In genomic region chr9:64802561-64802960, GRCm38 (mm10) we compare ENCODE assay signal across 27 mouse cellular contexts.
"Had no signal": no experiment of that assay in that cellular context is flagged by ENCODE, and none has a peak within 500 bp of the region (broad histone marks: within the 10 kb centered on the region; RNA-seq: fewer than 3 reads in every experiment).

No protein-coding gene starts in this region.

- H3K36me3 ChIP-seq: embryonic facial prominence, embryonic 10.5 days; embryonic facial prominence, embryonic 12.5 days; embryonic facial prominence, embryonic 13.5 days; embryonic facial prominence, embryonic 15.5 days; forebrain, embryonic 10.5 days; forebrain, embryonic 12.5 days; forebrain, embryonic 15.5 days had no signal

- H3K4me2 ChIP-seq: embryonic facial prominence, embryonic 12.5 days; embryonic facial prominence, embryonic 13.5 days; embryonic facial prominence, embryonic 15.5 days; forebrain, embryonic 12.5 days; forebrain, embryonic 13.5 days; forebrain, embryonic 15.5 days had no signal

- H3K27me3 ChIP-seq: embryonic facial prominence, embryonic 12.5 days; embryonic facial prominence, embryonic 13.5 days; embryonic facial prominence, embryonic 15.5 days; forebrain, embryonic 12.5 days; forebrain, embryonic 13.5 days; forebrain, embryonic 15.5 days had no signal

- H3K9ac ChIP-seq: embryonic facial prominence, embryonic 12.5 days; embryonic facial prominence, embryonic 13.5 days; embryonic facial prominence, embryonic 15.5 days; forebrain, embryonic 12.5 days; forebrain, embryonic 13.5 days; forebrain, embryonic 15.5 days; forebrain, postnatal 0 days had no signal

- ATAC-seq: forebrain, embryonic 13.5 days; forebrain, embryonic 14.5 days; forebrain, embryonic 15.5 days; forebrain, embryonic 16.5 days; forebrain, postnatal 0 days had no signal

- H3K4me1 ChIP-seq: embryonic facial prominence, embryonic 10.5 days; embryonic facial prominence, embryonic 12.5 days; embryonic facial prominence, embryonic 13.5 days; embryonic facial prominence, embryonic 15.5 days; forebrain, embryonic 10.5 days; forebrain, embryonic 12.5 days; forebrain, embryonic 13.5 days; forebrain, embryonic 15.5 days had no signal

- H3K9me3 ChIP-seq: embryonic facial prominence, embryonic 10.5 days; embryonic facial prominence, embryonic 15.5 days; forebrain, embryonic 12.5 days; forebrain, embryonic 15.5 days had no signal

- H3K27ac ChIP-seq: embryonic facial prominence, embryonic 10.5 days; embryonic facial prominence, embryonic 12.5 days; embryonic facial prominence, embryonic 13.5 days; embryonic facial prominence, embryonic 15.5 days; forebrain, embryonic 10.5 days; forebrain, embryonic 12.5 days; forebrain, embryonic 13.5 days; forebrain, embryonic 15.5 days; gastrocnemius, adult 2 months had no signal

- DNase-seq: cerebellum, adult 2 months; cerebellum, adult 8-10 months; cerebellum, adult 9-10 months; cerebellum, adult 9-11 months; cerebellum, postnatal 10 days; cerebellum, postnatal 14 days; cerebellum, postnatal 25 days; cerebellum, postnatal 36 days; embryo, embryonic 11 days; forebrain, postnatal 0 days; gastrocnemius, adult 2 months; gastrocnemius, postnatal 10 days; gastrocnemius, postnatal 14 days; gastrocnemius, postnatal 25 days; gastrocnemius, postnatal 36 days; heart, adult 18-20 months had no signal

- H3K4me3 ChIP-seq: embryonic facial prominence, embryonic 10.5 days; embryonic facial prominence, embryonic 12.5 days; embryonic facial prominence, embryonic 13.5 days; embryonic facial prominence, embryonic 15.5 days; erythroblast, embryonic 14.5 days; forebrain, embryonic 10.5 days; forebrain, embryonic 12.5 days; forebrain, embryonic 13.5 days; forebrain, embryonic 15.5 days; gastrocnemius, adult 2 months had no signal
